Mouse (Mus musculus) retina, adult 2 months (tissue): ENCODE measurements at regions not wholly inside any gene's neighbourhood (a gene's known extent, or its start where the extent isn't known, plus 50 kb on each side); places are given as distances from the start of the nearest gene placed in this dataset.
"Not testable (repeated sequence)": the region's sequence is repeated elsewhere in the genome, so short reads cannot be mapped to it uniquely, and the experiment has no call there.

Experiments
- DNase-seq: peaks from one replicate; pipeline ENCODE4 v3.0.0-alpha.2; 2012; ENCODE audit warnings: low read depth, low spot score

DNA sequence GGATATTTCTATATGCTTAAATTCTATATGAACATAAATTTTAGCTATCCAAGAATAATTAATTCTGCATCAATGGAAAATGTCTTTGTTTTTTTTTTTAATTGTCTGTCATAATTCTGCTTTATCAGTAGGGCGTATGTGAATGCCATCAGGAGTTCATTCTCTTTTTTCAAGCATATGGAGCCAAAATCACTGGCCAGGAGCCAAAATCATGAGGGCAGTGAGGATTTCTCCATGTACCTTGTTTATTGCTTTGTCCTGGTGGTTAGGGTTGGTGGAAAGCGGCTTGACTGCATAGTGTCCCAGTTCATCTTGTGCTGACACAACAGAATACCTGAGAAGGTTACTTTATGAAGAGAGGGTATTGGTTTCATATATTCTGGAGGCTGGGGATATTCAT, 243.9 kb downstream of the AI429214 start:
- DNase-seq, result no peak

GRCm38 (mm10) chr8:37239354-37239753, 245.9 kb downstream of the AI429214 start:
- no peak for DNase-seq

DNA sequence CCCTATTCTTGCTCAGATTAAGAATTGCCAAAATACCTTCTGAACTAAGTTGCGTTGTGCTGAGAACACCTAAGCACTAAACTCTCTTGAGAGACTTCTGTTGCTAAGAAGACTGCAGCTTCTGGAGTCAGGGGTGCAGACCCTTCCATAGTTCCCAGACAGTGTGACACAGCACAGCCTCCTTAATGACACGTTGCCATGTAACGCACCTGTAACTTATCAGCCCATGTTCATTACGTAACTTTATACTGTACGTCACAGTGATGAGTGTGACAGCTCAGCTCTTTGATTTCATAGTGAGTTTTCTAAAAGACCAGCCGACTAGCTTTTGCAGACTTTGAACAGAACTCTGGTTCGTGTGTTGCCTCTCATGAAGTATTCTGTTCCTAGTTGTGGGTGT, 257.8 kb downstream of the AI429214 start:
- not testable (repeated sequence) for DNase-seq

- no peak for DNase-seq
Measured at GRCm38 (mm10) chr8:37291069-37291850, 297.9 kb downstream of the AI429214 start.
